Mouse (Mus musculus) kidney, postnatal 0 days (tissue): ENCODE results near the gene Cfl1. TPM values are rescaled to one million over a fixed set of nuclear protein-coding genes. Genes with fewer than 3 reads are reported as not detected.

Source experiments
- ATAC-seq: fragments of 200-750 bp; cut with Nextera tagmentation; replicated peaks from 2 replicates; pipeline ENCODE4 v1.8.0; 2017; ENCODE audit warnings: low read depth, moderate number of reproducible peaks, moderate TSS enrichment, moderate library complexity; ENCODE audit not compliant: low FRiP score
- DNase-seq: peaks from one replicate; pipeline ENCODE4 v3.0.0-alpha.2; 2016; ENCODE audit warnings: low spot score
- H3K27ac ChIP-seq: fragments of 300-500 bp; sonication (generic); 2 replicates; pipeline ENCODE4 v1.5.1; 2014; ENCODE audit warnings: mild to moderate bottlenecking
- H3K27me3 ChIP-seq: fragments of 300-500 bp; sonication (generic); 2 replicates; pipeline ENCODE4 v1.6.1; 2014; ENCODE audit warnings: low read length, mixed read lengths; ENCODE audit not compliant: insufficient read depth
- H3K36me3 ChIP-seq: fragments of 300-500 bp; sonication (generic); 2 replicates; pipeline ENCODE4 v1.6.1; 2014; ENCODE audit warnings: low read length, mixed read lengths; ENCODE audit not compliant: insufficient read depth
- H3K4me1 ChIP-seq: fragments of 300-500 bp; sonication (generic); replicated peaks from 2 replicates; pipeline ENCODE4 v1.6.1; 2014; ENCODE audit warnings: antibody characterized with exemption, low read length, mixed read lengths; ENCODE audit not compliant: insufficient read depth
- H3K4me2 ChIP-seq: fragments of 300-500 bp; sonication (generic); 2 replicates; pipeline ENCODE4 v1.6.1; 2014; ENCODE audit warnings: mild to moderate bottlenecking, low read length, moderate library complexity, mixed read lengths
- H3K4me3 ChIP-seq: fragments of 300-500 bp; sonication (generic); replicated peaks from 2 replicates; pipeline ENCODE4 v1.5.1; 2014; ENCODE audit warnings: low read depth, low read length
- H3K9ac ChIP-seq: fragments of 300-500 bp; sonication (generic); 2 replicates; pipeline ENCODE4 v1.6.1; 2014; ENCODE audit warnings: low read depth, low read length
- H3K9me3 ChIP-seq: fragments of 300-500 bp; sonication (generic); replicated peaks from 2 replicates; pipeline ENCODE4 v1.6.1; 2016; ENCODE audit warnings: low read length, inconsistent platforms, mixed read lengths
- CTCF ChIP-seq: IDR thresholded peaks from 2 replicates; pipeline ENCODE4 v1.5.1; 2016; ENCODE audit warnings: antibody characterized with exemption, low read depth, mild to moderate bottlenecking, moderate library complexity
- WGBS: fragments of 180-500 bp; shearing (Covaris S2); extraction: QIAGEN DNeasy Blood & Tissue Kit; methylation state at CpG from one replicate; pipeline ENCODE4 v1.1.7; 2014; 5-methylcytosine and 5-hydroxymethylcytosine counted together
- polyA plus RNA-seq: library from polyadenylated mRNA; unstranded; fragments of >200 nt; fragmentation: Nextera tagmentation; extraction: Ambion mirVana; gene quantifications from 2 replicates; pipeline ENCODE4 v1.2.1, GENCODE M21; 2015

Gene Cfl1
- polyA plus RNA-seq, 1 experiment from 2014 or later: 2,170 TPM

DNA sequence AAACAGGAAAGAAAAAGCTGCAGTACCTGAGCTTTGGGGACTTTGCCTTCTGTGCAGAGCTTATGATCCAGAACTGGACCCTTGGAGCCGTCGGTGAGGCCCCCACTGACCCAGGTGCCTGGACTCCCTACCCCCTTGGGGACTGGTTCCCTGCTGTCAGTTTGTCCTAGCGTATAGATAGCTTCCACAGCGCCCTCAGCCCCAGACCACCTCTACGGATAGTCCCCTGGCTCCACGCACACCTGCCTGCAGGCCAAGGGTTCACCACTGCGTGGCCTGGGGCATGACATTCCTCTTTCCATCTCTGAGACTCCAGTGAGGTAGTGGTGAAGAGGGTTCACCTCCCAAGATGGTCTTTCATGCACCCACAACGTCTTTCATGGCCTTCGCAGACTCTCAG, 27.0 kb upstream of the Cfl1 start:
- Histone ChIP-seq H3K4me1 (peaks cover 13% of the 10 kb centered on the region), H3K4me2 (no peak overlapping the region), H3K36me3 (peaks cover 44% of the 10 kb centered on the region), H3K4me3 (no peak overlapping the region), H3K27ac (no peak overlapping the region), H3K9me3 (no peaks in the 10 kb centered on the region), H3K9ac (no peak overlapping the region), H3K27me3 (no peaks in the 10 kb centered on the region)
- no peak for TF ChIP-seq CTCF
- WGBS: 92% methylated on average over 9 of the region's 9 CpGs
- no peak for DNase-seq
- ATAC-seq: no peak

- peak overlapping the region; percentile 40; the same call in 1 of the 2 replicates for H3K9ac ChIP-seq
- 24% methylated on average over 15 of the region's 15 CpGs for WGBS
Measured at GRCm38 (mm10) chr19:5463791-5464562, 26.3 kb upstream of the Cfl1 start.

DNA sequence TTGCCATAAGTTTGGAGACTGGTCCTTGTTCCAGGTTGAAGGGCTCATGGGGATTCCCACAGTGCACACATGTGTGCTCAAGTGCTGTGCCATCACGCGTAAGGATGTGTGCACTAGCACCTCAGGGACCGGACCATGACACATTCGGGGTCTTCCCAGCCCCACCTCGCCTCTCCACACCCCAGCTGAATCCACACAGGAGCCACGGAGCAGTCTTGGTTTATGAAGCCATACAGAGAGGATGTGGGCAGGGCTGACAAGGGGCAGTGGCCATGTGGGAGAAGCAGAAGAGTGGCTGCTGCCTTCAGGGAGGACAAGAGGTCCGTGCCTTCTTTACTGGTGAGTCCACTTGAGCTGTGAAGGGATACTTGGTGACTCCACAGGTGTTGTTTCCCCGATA, 25.2 kb upstream of the Cfl1 start:
- Histone ChIP-seq H3K27ac (no peak overlapping the region), H3K4me1 (peaks cover 11% of the 10 kb centered on the region), H3K9me3 (no peaks in the 10 kb centered on the region), H3K27me3 (no peaks in the 10 kb centered on the region), H3K36me3 (peaks cover 44% of the 10 kb centered on the region), H3K4me3 (no peak overlapping the region), H3K4me2 (no peak overlapping the region), H3K9ac (no peak overlapping the region)
- no peak for TF ChIP-seq CTCF
- WGBS: 92% methylated on average over 8 of the region's 8 CpGs
- DNase-seq (no peak), ATAC-seq (no peak)

More at GRCm38 (mm10) chr19:5463791-5464562, 26.3 kb upstream of the Cfl1 start:
- Histone ChIP-seq H3K9me3 (no peaks in the 10 kb centered on the region), H3K4me3 (no peak overlapping the region), H3K4me2 (peak overlapping the region; percentile 43), H3K27ac (peak overlapping the region; percentile 65), H3K27me3 (no peaks in the 10 kb centered on the region), H3K36me3 (peaks cover 44% of the 10 kb centered on the region), H3K4me1 (peaks cover 11% of the 10 kb centered on the region)
- DNase-seq: peak; percentile 85
- peak; percentile 92 for TF ChIP-seq CTCF
- peak; percentile 33; the same call in 1 of the 2 replicates for ATAC-seq

DNA sequence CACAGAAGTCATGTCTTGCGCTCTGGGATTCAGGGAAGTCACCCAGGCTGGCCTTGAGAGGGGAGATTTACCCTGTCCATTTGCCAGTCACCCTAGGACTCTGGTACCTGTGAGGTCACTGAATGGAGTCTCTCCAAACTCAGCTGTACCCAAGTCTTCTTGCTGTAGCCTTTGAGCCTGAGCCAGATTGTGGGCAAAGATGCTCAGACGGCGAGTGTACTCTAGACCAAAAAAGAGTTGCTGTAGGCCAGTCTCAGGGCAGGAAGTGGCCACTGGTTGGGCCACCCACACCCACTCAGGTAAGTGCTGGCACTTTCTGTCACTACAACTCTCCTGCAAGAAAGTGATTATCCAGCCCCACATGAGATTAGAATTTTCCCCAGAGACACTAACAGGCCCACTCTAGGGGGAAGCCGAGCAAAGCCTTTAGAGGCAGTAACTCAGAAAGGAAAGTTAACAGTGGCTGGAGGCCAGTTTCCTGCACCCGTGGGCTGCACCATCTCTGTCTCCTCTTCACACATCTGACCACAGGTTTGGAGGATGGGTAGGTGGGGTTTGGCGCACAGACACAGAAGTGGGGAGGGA, 23.2 kb upstream of the Cfl1 start:
- Histone ChIP-seq H3K9ac (no peak overlapping the region), H3K36me3 (peaks cover 44% of the 10 kb centered on the region), H3K27me3 (no peaks in the 10 kb centered on the region), H3K9me3 (no peaks in the 10 kb centered on the region), H3K4me2 (no peak overlapping the region), H3K4me1 (peaks cover 5% of the 10 kb centered on the region; the same call in 1 of the 2 replicates), H3K27ac (no peak overlapping the region), H3K4me3 (no peak overlapping the region)
- ATAC-seq: no peak
- DNase-seq: no peak
- TF ChIP-seq CTCF: no peak
- 89% methylated on average over 6 of the region's 6 CpGs for WGBS

GRCm38 (mm10) chr19:5468374-5468773, 21.9 kb upstream of the Cfl1 start, which contains the start of gene Ctsw:
Gene Ctsw, minus strand, starts transcription at chr19:5468507.
- H3K4me1 ChIP-seq: peaks cover 5% of the 10 kb centered on the region; the same call in 1 of the 2 replicates
- H3K9ac ChIP-seq: no peak within 1 kb of the TSS
- no peak within 1 kb of the TSS for H3K4me2 ChIP-seq
- ATAC-seq (no peak), DNase-seq (no peak)
- no peak within 1 kb of the TSS for H3K4me3 ChIP-seq
- no peaks in the 10 kb centered on the region for H3K27me3 ChIP-seq
- WGBS: 52% methylated on average over 5 of the region's 5 CpGs
- no peak within 1 kb of the TSS for H3K27ac ChIP-seq
- no peak for TF ChIP-seq CTCF
- no peaks in the 10 kb centered on the region for H3K9me3 ChIP-seq
- H3K36me3 ChIP-seq: peaks cover 32% of the 10 kb centered on the region

- ATAC-seq: no peak
- Histone ChIP-seq H3K9ac (no peak overlapping the region), H3K27ac (no peak overlapping the region), H3K9me3 (no peaks in the 10 kb centered on the region), H3K4me3 (no peak overlapping the region), H3K27me3 (no peaks in the 10 kb centered on the region), H3K4me2 (no peak overlapping the region), H3K4me1 (peaks cover 12% of the 10 kb centered on the region), H3K36me3 (peaks cover 7% of the 10 kb centered on the region)
- no peak for TF ChIP-seq CTCF
- 52% methylated on average over 5 of the region's 5 CpGs for WGBS
- no peak for DNase-seq
Measured at GRCm38 (mm10) chr19:5471846-5472245, 18.4 kb upstream of the Cfl1 start.
